Mouse (Mus musculus) frontal cortex, adult (tissue): ENCODE measurements around the gene Tmem170.
A peak's percentile ranks its signal among the peaks of the same experiment; 100 is the strongest.

Experiments used
- ATAC-seq: cut with Nextera tagmentation; 2 replicates; pipeline ENCODE4 v1.9.2; 2017; ENCODE audit warnings: mild to moderate bottlenecking, moderate library complexity, mixed read lengths; ENCODE audit not compliant: low TSS enrichment

Gene Tmem170

DNA sequence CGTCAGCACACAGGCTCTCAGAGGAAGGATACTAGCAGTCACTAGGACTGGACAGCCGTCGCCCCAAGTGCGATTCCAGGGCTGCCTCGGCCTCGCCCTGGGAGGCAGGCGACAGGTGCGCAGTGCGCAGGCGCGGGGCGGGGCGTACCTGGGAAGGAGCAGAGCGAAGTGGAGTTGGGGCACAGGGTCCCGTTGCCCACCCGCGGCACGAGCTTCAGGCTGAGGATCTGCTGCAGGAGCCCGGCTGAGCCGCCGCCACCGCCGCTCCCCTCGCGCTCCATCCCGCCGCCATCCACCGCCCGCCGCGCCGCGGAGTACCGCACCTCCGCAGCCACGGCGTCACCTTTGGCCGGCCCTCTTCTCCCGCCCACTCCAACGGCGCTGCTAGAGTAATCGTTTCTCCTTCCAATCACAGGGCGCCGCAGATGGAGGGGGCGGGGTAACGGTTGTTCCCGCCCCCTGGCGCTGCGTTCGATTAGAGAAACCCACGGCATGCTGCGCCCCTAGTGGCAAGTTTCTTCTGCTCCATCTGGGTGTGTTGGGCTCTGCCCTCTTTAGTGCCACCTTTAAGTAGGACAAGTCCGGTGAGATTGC is at the start of gene Tmem170:
Tmem170 (minus strand) TSS at position 396 of the 594 bp plus-strand sequence.
- ATAC-seq: peak; percentile 98

GRCm38 (mm10) chr8:111924976-111925375 is 48.4 kb upstream of the Tmem170 start:
- ATAC-seq: no peak

- peak; percentile 99 for ATAC-seq
These were observed 46.8 kb upstream of the Tmem170 start for GRCm38 (mm10) chr8:111923383-111923804.

DNA sequence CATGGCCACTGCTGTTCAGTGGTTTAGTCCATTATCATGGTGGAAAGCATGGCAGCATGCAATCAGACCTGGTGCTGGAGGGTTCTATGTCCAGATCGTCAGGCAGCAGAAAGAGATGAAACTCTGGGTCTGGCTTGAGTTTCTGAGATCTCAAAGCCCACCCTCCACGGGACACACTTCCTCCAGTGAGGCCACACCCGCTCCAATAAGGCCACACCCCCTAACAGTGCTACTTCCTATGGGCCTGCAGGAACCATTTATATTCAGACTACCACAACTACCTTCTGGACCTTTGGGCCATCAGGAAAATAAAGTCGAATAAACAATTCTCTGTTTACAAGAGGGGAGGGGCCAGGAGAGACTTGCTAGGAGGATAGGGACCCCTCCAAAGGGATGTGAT is 44.4 kb upstream of the Tmem170 start:
- no peak for ATAC-seq

- no peak for ATAC-seq
These were observed 43.1 kb upstream of the Tmem170 start for GRCm38 (mm10) chr8:111919663-111920062.

DNA sequence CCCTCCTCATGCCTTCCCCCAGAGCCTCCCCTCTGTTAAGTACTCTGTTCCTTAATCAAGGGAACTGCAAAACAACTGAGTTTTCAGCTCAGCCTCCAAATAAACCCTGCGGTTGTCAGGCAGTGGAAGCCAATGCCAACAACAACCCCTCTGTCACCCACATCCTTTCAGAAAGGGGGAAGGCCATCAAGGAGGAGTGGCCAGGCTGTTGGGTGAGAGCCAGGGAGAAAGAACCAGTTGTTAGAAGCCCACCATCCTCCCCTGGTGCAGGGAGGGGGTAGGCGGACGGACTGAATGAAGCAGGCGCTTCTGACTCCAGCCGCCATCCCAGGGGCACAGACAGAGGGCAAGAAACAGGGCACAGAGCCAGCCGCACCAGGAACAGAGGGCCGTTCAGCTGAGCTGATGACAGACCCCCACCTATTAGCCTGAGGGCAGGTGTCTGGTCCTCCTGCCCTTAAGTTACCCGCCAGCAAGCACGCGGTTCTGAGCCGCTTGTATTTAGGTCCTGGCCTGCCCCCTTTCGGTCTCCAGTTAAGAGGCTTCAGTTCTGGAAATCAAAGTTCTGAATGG is 36.4 kb upstream of the Tmem170 start:
- ATAC-seq: no peak

DNA sequence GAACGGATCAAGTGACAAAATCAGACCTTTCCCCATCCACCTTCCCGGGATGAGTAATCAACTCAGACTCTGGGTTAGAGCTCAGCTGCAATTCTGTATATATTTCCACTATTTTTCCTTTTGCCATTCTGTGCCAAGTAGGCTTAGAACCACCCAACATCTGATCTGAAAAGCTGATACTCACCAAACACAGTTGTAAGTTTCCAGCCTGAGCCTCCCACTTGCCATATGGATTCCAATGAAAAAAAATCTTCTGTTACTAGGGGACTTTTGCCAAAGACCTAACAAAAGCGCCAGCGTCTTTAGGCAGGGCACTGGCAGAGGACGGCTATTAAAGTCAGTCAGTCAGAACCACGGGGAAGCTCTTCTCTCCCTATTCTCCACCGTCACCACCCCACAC is 35.0 kb upstream of the Tmem170 start:
- ATAC-seq: peak; percentile 92

GRCm38 (mm10) chr8:111909621-111910450 is 33.3 kb upstream of the Tmem170 start, which contains the start of gene Chst5:
TSS of gene Chst5 (minus strand) at chr8:111910447.
- ATAC-seq: no peak

GRCm38 (mm10) chr8:111905500-111906121 is 29.1 kb upstream of the Tmem170 start:
- ATAC-seq: no peak

DNA sequence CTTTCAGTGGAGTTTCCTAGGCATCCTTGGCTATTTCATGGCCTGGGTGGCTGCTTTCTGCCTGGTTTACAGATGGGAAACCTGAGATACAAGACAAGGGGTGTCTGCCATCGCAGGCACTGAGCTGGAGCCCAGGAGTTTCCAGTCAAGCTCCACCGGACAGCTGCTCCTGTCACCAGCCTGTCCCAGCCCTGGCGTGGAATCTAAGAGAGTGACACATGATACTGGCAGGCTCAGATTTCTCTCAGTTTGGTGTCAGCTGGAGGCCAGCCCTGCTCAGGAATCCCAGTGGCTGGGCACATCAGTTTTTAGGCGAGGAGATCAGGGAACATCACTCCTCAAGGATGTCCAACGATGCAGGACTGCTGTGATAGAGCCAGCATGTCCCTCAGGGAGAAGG is 25.5 kb upstream of the Tmem170 start:
- no peak for ATAC-seq

- ATAC-seq: no peak
These were observed 22.0 kb upstream of the Tmem170 start for GRCm38 (mm10) chr8:111898586-111898985.

GRCm38 (mm10) chr8:111894955-111895354 is 18.4 kb upstream of the Tmem170 start:
- ATAC-seq: no peak

GRCm38 (mm10) chr8:111892615-111893014 is 16.1 kb upstream of the Tmem170 start:
- ATAC-seq: no peak

DNA sequence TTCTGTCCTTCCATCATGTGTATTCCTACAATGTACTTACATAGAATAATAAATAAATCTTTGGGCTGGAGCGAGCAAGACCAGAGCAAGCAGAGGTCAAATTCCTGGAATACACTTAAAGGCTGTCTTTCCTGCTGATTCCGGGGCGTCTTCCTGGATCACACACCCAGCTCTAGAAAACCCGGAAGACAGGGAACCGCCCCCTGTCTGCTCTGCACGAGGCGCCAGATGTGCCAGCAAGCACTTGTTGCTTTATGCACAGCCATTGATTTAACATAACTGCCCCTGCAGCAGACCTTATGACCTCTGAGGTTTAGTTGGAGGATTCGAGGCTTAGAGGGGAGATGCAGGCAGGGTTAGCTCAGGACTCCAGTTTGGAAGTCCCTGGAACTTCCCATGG is 15.4 kb upstream of the Tmem170 start:
- no peak for ATAC-seq

DNA sequence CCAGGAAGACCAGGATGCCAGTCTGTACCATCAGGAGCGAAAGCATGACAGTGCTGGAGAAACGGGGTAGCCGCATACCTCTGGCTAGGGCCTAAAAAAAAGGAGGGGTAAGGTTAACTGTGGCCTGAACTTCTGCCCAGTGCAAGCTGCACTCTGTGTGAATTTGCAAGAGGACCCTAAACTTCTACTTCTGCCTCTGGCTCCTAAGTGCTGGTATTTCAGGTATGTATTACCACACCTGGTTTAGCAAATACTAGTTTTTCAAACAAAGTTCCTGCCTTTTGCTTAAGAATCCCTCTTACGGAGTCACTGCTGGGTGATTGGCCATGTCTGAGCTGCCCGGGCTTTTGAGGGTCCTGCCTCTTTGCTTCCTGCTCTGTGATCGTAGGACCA is 14.4 kb upstream of the Tmem170 start:
- ATAC-seq: no peak

- peak; percentile 62; the same call in 1 of the 2 replicates for ATAC-seq
These were observed 13.7 kb upstream of the Tmem170 start for GRCm38 (mm10) chr8:111889931-111890910.

DNA sequence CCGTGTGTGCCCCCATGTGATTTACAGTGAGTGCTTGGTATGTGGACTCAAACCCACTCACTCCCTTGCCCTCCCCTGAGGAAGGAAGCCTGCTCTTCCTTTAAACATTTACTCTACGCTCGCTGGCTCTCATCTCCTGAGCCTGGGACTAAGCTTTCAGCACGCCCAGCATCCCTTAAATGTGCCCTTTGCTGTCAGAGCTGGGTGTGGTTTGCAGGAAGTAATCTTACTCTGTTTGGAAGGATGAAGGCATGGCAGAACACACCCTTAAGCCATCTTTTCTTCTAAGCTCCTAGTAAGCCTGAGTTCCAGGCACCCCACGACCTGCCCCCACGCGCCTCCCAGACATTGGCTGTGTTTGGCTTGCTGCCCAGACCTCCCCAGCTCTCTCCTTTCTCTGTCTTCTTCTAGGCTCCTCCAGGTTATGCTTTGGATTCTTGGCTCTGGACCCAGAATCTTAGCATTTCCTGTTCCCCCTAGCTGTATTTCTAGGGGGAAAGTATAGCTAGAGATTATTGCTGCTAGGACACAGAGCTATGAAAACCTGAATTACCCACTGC is 11.6 kb upstream of the Tmem170 start:
- no peak for ATAC-seq

DNA sequence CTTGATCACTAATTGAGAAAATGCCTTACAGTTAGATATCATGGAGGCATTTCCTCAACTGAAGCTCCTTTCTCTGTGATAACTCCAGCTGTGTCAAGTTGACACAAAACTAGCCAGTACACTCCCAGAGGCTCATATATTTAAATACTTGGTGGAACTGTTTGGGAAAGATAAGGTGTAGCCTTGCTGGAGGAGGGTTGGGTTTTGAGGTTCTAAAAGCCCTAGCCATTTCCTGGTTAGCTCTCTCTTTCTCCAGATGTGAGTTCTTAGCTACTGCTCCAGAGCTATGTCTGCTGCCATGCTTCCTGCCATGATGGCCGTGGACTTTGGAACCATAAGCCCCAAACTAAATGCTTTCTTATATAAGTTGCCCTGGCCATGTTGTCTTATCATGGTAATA is 10.9 kb upstream of the Tmem170 start:
- ATAC-seq: no peak

GRCm38 (mm10) chr8:111883615-111884014 is 7.1 kb upstream of the Tmem170 start:
- no peak for ATAC-seq

- peak; percentile 84 for ATAC-seq
These were observed 5.0 kb upstream of the Tmem170 start for GRCm38 (mm10) chr8:111881591-111881990.

DNA sequence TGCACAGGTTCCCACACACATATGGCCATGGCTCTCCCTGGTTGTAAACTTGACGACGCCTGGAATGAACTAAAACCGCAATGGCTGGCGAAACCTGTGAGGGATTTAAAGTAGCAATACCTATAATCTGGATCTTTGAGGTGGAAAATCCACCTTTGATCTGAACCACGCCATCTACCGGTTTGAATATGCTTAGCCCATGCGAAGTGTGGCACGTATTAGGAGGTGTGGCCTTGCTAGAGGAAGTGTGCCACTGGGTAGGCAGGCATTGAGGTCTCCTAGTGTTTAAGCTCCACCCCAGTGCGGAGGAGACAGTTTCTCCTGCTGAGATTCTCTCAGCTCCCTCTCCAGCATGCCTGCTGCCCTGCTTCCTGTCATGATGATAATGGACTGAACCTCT is 1.2 kb upstream of the Tmem170 start:
- no peak for ATAC-seq
